Mouse (Mus musculus) embryo, embryonic 11 days (tissue): ENCODE measurements around the gene Sumf2.
"Not testable (repeated sequence)": the region's sequence is repeated elsewhere in the genome, so short reads cannot be mapped to it uniquely, and the experiment has no call there.

Experiments
- DNase-seq: peaks from one replicate; pipeline ENCODE4 v3.0.0-alpha.2; 2015

Sumf2 gene

DNA sequence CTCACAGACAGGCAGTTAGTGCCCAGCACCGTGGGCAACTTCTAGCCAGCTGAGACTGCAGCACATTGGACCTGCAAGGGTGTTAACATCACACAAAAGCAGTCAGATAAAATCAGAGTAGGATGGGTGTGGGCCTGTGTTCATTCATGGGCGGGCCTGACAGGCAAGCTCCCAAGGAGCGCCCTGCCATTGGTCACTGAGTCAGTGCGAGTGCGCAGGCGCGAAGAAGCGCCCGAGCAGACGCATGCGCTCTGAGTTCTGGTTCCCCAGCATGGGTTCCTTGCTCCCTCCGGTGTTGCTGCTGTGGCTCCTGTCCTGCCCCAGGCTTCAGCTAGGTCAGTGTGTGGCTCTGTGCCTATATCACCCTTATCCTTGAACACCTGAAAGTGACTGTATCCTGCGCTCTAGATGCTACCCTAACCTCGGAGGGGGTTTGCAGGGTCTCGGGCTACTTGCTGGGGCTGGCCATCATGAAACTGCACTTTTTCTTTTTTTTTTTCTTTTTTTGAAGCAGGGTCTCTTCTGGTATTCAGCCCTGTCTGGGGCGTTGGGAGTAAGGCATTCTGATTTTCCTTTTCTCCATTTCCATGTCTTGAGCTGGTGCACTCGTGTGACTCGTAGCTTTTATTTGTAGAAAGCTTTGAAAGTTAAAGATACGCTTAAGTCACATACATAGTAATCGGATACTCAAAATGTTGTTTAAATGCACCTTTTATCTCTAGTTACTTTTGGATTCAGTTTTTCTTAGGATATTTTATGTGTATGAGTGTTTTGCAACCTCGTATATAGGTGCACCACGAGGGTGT, at the start of gene Sumf2:
Gene Sumf2, plus strand, starts transcription at position 235 of the 806 bp plus-strand sequence.
- DNase-seq, result peak; percentile 95

DNA sequence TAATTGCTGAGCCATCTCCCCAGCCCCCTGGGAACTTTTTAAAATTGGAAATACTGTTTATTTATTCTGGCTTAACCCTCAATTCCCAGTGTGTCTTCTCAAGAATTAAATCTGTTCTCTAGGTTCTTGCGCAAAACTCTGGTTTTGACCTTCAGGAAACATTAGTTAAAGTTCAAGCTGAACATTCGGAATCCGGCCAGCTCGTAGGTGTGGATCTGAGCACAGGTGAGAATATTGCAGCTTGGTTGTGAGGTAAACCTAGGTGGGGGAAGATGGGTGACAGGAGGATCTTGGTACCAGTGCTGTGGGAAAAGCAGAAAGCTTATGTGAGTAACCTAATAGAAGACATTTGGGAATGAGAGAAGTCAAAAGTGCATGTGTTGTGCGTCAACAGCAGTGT, 1.9 kb upstream of the Sumf2 start:
- no peak for DNase-seq

- DNase-seq, result no peak
Observed at GRCm38 (mm10) chr5:129847558-129847820, 703 bp downstream of the Sumf2 start.

- DNase-seq, result no peak
Observed at GRCm38 (mm10) chr5:129855163-129855562, 8.4 kb downstream of the Sumf2 start.

- no peak for DNase-seq
Observed at GRCm38 (mm10) chr5:129856414-129856813, 9.6 kb downstream of the Sumf2 start.

- no peak for DNase-seq
Observed at GRCm38 (mm10) chr5:129862325-129862724, 15.5 kb downstream of the Sumf2 start.

- DNase-seq, result peak; percentile 53
Observed at GRCm38 (mm10) chr5:129864467-129864866, 17.7 kb downstream of the Sumf2 start.

DNA sequence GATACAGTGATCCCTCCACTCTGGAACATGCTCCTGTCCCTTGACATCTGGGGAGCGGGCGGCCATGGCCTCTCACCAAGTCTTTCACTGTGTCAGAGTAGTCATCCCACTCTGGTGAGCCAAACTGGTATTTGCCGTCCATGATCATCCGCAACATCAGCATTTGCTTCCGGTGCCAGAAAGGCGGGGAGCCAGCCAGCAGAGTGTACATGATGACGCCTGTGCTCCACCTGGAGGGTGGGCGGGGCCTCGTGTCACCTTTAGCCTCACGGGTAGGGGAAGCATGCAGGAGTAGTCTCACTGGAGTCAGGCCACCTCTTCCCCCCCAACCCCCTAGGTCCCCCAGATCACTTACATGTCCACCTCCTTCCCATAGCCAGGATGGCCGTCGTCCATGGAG, 19.1 kb downstream of the Sumf2 start:
- no peak for DNase-seq

DNA sequence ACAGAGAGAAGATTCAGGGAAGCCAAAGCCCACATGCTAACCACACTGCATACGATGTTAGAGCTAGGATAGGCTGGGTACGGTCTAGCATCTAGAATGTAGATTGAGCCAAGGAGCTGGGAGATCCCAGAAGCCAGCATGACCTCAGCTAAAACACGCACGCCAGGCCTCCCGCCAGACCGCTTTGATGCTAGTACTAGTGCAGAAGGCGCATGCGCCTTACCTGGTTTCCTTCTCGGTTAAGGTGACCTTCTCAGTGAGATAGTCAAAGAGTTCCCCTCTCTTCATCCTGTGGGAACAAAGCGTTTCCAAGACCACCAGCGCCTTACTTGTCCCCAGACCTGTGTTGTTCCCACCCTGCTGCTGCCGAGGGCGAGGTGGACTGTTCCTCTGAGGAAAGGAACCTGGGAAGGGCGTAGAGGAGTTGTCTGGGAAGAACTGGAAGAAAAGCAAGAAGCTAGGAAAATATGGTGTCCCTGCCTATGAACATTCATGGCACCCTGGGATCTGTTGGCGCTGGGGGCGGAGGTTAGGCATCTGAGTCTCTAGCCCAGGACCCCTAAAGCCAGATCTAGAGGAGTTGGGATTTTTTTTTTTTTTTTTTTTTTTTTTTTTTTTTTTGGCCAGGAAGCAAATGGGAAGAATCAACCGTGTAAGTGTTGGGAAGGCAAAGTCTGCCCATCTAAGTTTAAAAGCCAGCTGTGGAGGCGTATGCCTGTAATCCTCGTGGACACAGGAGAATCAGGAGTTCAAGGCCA, 22.6 kb downstream of the Sumf2 start:
- DNase-seq, result no peak

DNA sequence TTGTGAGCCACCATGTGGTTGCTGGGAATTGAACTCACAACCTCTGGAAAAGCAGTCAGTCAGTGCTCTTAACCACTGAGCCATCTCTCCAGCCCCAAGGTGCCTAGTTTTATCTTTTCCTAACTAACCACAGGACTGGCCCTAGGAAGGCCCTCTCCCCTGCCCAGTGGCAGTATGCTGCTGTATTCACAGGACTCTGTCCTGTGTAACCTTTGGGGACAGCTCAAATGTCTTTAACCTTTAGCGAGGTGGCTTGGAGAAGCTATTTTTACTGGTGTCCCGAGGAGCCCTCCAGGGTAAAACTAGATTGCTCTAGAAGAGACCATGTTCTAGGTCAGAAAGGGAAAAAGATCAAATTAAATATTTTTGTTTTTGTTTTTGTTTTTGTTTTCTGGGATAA, 24.5 kb downstream of the Sumf2 start:
- DNase-seq, result no peak

GRCm38 (mm10) chr5:129873942-129874341, 27.2 kb downstream of the Sumf2 start:
- no peak for DNase-seq

DNA sequence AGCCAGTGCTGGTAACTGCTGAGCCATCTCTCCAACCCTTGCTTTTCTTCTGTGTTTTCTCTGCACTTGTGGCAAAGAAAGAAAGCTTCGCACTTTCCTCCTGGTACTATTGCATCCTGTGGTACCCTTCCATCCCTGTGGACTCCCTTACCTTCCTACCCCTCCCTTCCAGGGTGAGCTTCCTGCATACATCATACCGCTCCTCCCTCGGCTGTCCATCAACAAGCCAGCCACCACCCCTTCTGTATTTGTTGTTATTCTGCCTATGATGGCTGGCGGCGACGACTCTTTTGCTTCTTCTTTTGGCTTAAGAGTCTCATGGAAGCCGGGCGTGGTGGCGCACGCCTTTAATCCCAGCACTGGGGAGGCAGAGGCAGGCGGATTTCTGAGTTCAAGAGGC, 28.3 kb downstream of the Sumf2 start:
- no peak for DNase-seq

DNA sequence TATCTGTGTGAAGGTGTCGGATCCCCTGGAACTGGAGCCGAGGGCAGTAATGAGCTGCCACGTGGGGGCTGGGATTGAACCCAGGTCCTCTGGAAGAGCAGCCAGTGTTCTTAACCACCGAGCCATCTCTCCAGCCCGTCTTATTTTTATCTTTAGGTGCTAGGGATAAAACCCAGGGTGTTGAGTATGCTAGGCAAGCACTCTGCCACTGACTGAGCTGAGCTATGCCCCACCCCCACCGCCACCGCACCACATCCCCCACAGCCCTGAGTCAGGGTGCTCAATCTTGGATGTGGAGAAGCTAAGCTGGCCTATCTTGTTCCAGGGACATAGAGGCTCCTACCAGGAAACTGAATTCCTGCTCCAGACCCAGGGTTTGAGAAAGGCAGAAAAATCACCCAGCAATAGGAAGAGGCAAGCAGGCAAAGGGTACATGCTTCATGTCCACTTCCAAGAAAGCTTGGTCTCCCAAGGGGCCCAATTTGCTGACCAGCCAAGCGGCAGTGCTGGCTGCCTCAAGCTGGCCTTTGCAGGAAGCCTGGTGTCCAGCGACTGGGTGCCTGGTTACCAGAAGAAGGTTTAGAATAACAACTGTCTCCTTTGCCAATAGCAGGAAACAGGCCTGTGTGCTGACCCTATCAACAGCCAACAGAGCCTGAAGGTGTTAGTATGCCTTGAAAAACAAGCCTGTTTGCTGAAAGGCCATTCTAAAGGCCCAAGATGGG, 31.1 kb downstream of the Sumf2 start:
- no peak for DNase-seq

DNA sequence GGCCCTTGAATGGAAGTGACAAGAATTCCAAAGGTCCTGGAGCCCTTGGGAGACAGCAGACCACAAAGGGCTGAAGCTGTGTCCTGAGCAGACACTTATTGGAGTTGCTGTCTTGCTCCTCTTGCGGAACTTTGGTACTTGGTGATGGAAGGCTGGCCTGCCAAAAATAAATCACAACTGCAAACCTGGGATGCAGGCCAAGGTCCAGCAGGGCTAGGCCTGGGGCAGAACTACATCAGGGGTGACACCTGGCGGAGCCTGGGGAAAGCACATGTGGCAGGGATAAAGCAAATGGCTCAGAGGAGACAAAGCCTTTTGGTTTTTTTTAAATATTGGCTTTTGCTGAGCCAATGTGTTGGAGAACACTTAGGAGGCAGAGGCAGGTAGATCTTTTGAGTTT, 32.2 kb downstream of the Sumf2 start:
- peak; percentile 54 for DNase-seq

DNA sequence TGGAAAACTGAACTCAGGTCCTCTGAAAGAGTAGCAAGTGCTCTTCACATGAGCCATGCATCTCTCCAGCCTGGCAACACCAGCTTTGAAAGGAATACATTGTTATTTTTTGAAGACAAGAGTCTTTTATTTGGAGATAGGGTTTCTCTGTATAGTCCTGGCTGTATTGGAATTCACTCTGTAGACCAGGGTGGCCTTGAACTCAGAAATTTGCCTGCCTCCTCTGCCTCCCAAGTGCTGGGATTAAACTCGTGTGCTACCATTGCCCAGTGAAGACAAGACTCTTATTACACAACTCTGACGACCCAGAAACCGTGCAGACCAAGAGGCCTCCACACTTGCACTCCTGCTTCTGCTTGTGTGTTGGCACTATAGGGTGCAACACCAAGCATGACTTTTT, 33.1 kb downstream of the Sumf2 start:
- DNase-seq, result no peak

- DNase-seq, result no peak
Observed at GRCm38 (mm10) chr5:129886271-129886670, 39.5 kb downstream of the Sumf2 start.

GRCm38 (mm10) chr5:129886911-129887636, 40.3 kb downstream of the Sumf2 start, which contains the start of gene Chchd2:
Chchd2 (minus strand) TSS chr5:129887470.
- peak; percentile 97 for DNase-seq

DNA sequence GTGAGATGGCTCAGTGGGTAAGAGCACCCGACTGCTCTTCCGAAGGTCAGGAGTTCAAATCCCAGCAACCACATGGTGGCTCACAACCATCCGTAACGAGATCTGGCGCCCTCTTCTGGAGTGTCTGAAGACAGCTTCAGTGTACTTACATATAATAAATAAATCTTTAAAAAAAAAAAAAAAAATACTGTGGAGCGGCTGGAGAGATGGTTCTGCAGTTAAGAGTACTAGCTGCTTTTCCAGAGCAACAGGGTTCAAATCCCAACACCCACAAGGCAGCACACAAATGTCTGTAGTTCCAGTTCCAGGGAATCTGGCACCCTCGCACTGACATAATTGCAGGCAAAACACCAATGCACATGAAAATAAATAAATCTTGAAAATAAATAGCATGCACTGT, 43.6 kb downstream of the Sumf2 start:
- DNase-seq, result not testable (repeated sequence)

DNA sequence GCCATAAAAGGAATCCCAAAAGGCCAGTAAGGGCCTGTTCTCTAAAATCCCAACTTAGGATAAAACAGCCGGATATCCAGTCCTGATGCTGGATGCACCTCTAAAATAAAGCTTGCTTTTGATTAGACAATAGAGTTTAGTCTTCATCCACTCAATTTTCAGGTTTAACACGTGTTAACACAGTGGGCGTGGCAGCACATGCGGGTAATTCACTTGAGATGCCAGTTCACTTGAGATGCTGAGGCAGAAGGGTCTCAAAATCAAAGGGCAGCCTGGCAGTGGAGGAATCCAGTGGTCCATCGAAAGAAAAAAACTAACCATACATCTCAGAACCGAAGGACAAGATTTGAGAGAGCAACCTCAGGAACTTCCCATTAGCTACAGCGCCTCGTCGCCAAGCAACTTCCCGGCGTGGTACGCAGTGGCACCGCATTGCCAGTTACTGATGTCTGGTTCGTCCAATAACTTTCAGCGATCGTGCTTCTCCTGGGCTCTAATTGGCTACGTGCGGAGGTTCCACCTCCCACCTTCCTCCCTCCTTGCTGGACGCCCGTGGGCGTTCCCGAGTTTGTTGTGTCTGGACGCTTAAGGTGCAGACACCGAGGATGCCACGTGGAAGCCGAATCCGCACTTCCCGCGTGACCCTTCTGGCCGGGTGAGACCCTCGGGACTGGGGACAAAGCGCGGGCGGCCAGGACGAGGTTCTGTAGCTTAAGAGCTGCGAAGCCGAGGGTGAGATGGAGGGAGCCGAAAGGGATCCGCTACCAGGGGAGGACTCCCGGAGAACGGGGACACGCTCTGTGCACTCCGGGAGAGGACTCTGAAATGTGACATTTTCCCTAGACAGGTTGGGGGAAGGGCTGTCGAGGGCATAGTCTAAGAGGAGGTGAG, 48.7 kb downstream of the Sumf2 start, which contains the start of gene Zbed5:
Gene Zbed5, plus strand, starts transcription at position 526 of the 891 bp plus-strand sequence.
- DNase-seq, result peak; percentile 95

- no peak for DNase-seq
Observed at GRCm38 (mm10) chr5:129898449-129898848, 51.7 kb downstream of the Sumf2 start, which contains the start of gene Phkg1. Phkg1 (minus strand) TSS chr5:129898549.

DNA sequence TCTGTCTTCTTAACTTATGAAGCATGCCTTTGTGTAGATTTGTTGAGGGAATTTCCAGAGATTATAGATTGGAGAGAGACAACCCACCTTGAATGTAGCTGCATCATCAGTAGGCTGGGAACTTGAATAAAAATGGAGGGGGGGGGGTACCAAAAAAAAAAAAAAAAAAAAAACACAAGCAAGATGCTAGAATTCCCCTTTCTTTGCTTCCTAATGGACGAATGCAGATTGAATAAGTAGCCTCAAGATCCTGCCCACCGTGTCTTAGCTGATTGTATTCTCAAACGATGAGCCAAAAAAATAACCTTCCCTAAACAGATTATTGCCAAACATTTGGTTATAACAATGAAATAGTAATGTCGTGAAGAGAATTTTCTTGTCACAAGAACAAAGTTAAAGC, 61.0 kb downstream of the Sumf2 start:
- DNase-seq, result peak; percentile 13
